Mouse (Mus musculus): ENCODE results near the gene Coq8b. TPM values are rescaled to one million over a fixed set of nuclear protein-coding genes. Genes with fewer than 3 reads are reported as not detected.

Coq8b gene
- polyA plus RNA-seq, 1 experiment from 2014 or later = 15.5 TPM

MicroRNAs encoded within 50 kb of the gene (microRNA counts, 519-probe panel; counts per million panel counts)
- microRNA mmu-miR-1191 = not detected

Small RNA genes lying within 50 kb of the gene (microRNA-seq; reads per million reads assigned to microRNA genes)
- 3.4 reads per million, percentile 2 among the genes with 10 or more reads in this experiment for gene Mir1191

Other genes with a start within 250 kb of the Coq8b start
- gene Cyp2a12, start 203.9 kb upstream of the Coq8b start, polyA plus RNA-seq (2014; fragmentation: Nextera tagmentation; extraction: Ambion mirVana) = not detected in 2 replicates
- not detected in 2 replicates for gene Cyp2f2, start 113.1 kb upstream of the Coq8b start, polyA plus RNA-seq (2014; fragmentation: Nextera tagmentation; extraction: Ambion mirVana)
- 0.09 TPM in 1 of 2 replicates, not detected in the other for gene Cyp2t4, start 79.3 kb upstream of the Coq8b start, polyA plus RNA-seq (2014; fragmentation: Nextera tagmentation; extraction: Ambion mirVana)
- 49.3 and 52.3 TPM in 2 replicates for gene Egln2, start 66.2 kb upstream of the Coq8b start, polyA plus RNA-seq (2014; fragmentation: Nextera tagmentation; extraction: Ambion mirVana)
- gene Rab4b, start 54.1 kb upstream of the Coq8b start, polyA plus RNA-seq (2014; fragmentation: Nextera tagmentation; extraction: Ambion mirVana) = 51.6 and 55.1 TPM in 2 replicates
- 0.48 TPM in 1 of 2 replicates, not detected in the other for gene Gm21983, start 51.9 kb upstream of the Coq8b start, polyA plus RNA-seq (2014; fragmentation: Nextera tagmentation; extraction: Ambion mirVana)
- gene Mia, start 51.9 kb upstream of the Coq8b start, polyA plus RNA-seq (2014; fragmentation: Nextera tagmentation; extraction: Ambion mirVana) = 5.5 and 8.7 TPM in 2 replicates
- gene BC024978, start 37.2 kb upstream of the Coq8b start, polyA plus RNA-seq (2014; fragmentation: Nextera tagmentation; extraction: Ambion mirVana) = 3.9 and 4.8 TPM in 2 replicates
- gene Snrpa, start 36.8 kb upstream of the Coq8b start, polyA plus RNA-seq (2014; fragmentation: Nextera tagmentation; extraction: Ambion mirVana) = 394 and 396 TPM in 2 replicates
- gene Itpkc, start 4.4 kb upstream of the Coq8b start, polyA plus RNA-seq (2014; fragmentation: Nextera tagmentation; extraction: Ambion mirVana) = 6.5 and 8.0 TPM in 2 replicates
- 7.3 and 9.0 TPM in 2 replicates for gene Numbl, start 25.4 kb downstream of the Coq8b start, polyA plus RNA-seq (2014; fragmentation: Nextera tagmentation; extraction: Ambion mirVana)
- gene Ltbp4, start 104.7 kb downstream of the Coq8b start, polyA plus RNA-seq (2014; fragmentation: Nextera tagmentation; extraction: Ambion mirVana) = 10.8 and 14.0 TPM in 2 replicates
- gene Shkbp1, start 123.0 kb downstream of the Coq8b start, polyA plus RNA-seq (2014; fragmentation: Nextera tagmentation; extraction: Ambion mirVana) = 46.5 and 50.9 TPM in 2 replicates
- gene Gm20479, start 124.4 kb downstream of the Coq8b start, polyA plus RNA-seq (2014; fragmentation: Nextera tagmentation; extraction: Ambion mirVana) = 0.52 TPM in 1 of 2 replicates, not detected in the other
- gene Sptbn4, start 214.7 kb downstream of the Coq8b start, polyA plus RNA-seq (2014; fragmentation: Nextera tagmentation; extraction: Ambion mirVana) = 0.15 and 0.27 TPM in 2 replicates
- gene Blvrb, start 215.0 kb downstream of the Coq8b start, polyA plus RNA-seq (2014; fragmentation: Nextera tagmentation; extraction: Ambion mirVana) = 29.0 and 30.5 TPM in 2 replicates
- gene Sertad3, start 240.7 kb downstream of the Coq8b start, polyA plus RNA-seq (2014; fragmentation: Nextera tagmentation; extraction: Ambion mirVana) = 25.9 and 29.3 TPM in 2 replicates

Data from limb, embryonic 11.5 days (tissue).